Comparison of ENCODE assay signal across 8 mouse cellular contexts in the genomic region with DNA sequence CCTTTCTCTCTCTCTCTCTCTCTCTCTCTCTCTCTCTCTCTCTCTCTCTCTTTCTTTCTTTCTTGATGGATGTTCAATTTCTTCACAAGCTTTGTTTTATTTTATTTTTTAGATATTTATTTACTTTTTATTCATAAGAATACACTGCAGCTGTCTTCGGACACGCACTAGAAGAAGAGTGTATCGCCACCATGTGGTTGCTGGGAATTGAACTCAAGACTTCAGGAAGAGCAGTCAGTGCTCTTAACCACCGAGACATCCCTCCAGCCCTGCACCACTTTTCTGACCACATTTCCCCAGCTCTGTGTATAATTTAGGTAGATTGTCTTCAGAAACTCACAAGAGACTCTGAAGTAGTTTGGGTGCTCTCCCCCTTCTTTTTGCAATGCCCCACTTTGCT. TPM values are rescaled to one million over a fixed set of nuclear protein-coding genes. Genes with fewer than 3 reads are reported as not detected.
DNase-seq lines count a peak whose midpoint lies in the region; ATAC-seq and TF ChIP-seq lines count a peak whose summit lies in the region.

No protein-coding gene starts in this region.

- no peak overlapping the region for H3K4me3 ChIP-seq in kidney, postnatal 0 days (replicated peaks; ENCODE audit: low read depth, low read length)
- H3K4me3 ChIP-seq in kidney, embryonic 15.5 days (replicated peaks): no peak overlapping the region
- no peak overlapping the region for H3K4me3 ChIP-seq in MEL (ENCODE audit: control insufficient read depth in 1 of 2, insufficient read depth in 1 of 2, low read depth in 2 of 2, low read length in 2 of 2)
- H3K4me3 ChIP-seq in liver, embryonic 14.5 days (ENCODE audit: insufficient read depth in 1 of 2, low read depth in 2 of 2, low read length in 2 of 2): no peak overlapping the region

- H3K9ac ChIP-seq in kidney, postnatal 0 days (ENCODE audit: low read depth, low read length): no peak overlapping the region
- no peak overlapping the region for H3K9ac ChIP-seq in kidney, embryonic 15.5 days
- H3K9ac ChIP-seq in MEL (ENCODE audit: control insufficient read depth, low read depth, low read length, poor library complexity, severe bottlenecking): no peak overlapping the region
- H3K9ac ChIP-seq in liver, embryonic 14.5 days (replicated peaks): no peak overlapping the region

- TF ChIP-seq EP300 in MEL (IDR thresholded peaks at IDR 0.05; ENCODE audit: low read depth in 1 of 2, low read length in 2 of 2): no peak
- no peak for TF ChIP-seq EP300 in liver, embryonic 14.5 days (IDR thresholded peaks at IDR 0.05; ENCODE audit: low read depth)

- ATAC-seq in kidney, postnatal 0 days (replicated peaks; ENCODE audit: low FRiP score, low read depth): no peak
- ATAC-seq in kidney, embryonic 15.5 days (replicated peaks; ENCODE audit: low FRiP score): no peak
- no peak for ATAC-seq in liver, embryonic 14.5 days (ENCODE audit: insufficient read depth)

- peak; percentile 55; the same call in 1 of the 2 replicates for TF ChIP-seq CTCF in kidney, postnatal 0 days (IDR thresholded peaks at IDR 0.05; ENCODE audit: low read depth)
- peak; percentile 7 to 54 (median 39); a peak in 4 of 6 replicates for TF ChIP-seq CTCF in MEL (IDR thresholded peaks at IDR 0.05 in 2 of 3, conservative IDR thresholded peaks at IDR 0.05 in 1 of 3; ENCODE audit: control insufficient read depth in 1 of 3, insufficient read depth in 1 of 3, low read depth in 2 of 3, low read length in 3 of 3, poor library complexity in 1 of 3, severe bottlenecking in 1 of 3)
- peak; percentile 29 for TF ChIP-seq CTCF in liver, embryonic 14.5 days (IDR thresholded peaks at IDR 0.05; ENCODE audit: low read depth)

- 55% methylated on average over 4 of the region's 4 CpGs for WGBS in kidney, postnatal 0 days
- WGBS in kidney, embryonic 15.5 days: 67% methylated on average over 4 of the region's 4 CpGs
- WGBS in liver, embryonic 14.5 days (ENCODE audit: insufficient replicate concordance): 30% methylated on average over 4 of the region's 4 CpGs

- no peaks in the 10 kb centered on the region for H3K27me3 ChIP-seq in kidney, postnatal 0 days (ENCODE audit: insufficient read depth, low read length)
- no peaks in the 10 kb centered on the region for H3K27me3 ChIP-seq in kidney, embryonic 15.5 days
- no peaks in the 10 kb centered on the region for H3K27me3 ChIP-seq in MEL (ENCODE audit: control insufficient read depth in 1 of 2, insufficient read depth in 2 of 2, low read length in 2 of 2)
- no peaks in the 10 kb centered on the region for H3K27me3 ChIP-seq in liver, embryonic 14.5 days (ENCODE audit: control insufficient read depth, insufficient read depth, low read length)

- H3K27ac ChIP-seq in kidney, postnatal 0 days: no peak overlapping the region
- H3K27ac ChIP-seq in kidney, embryonic 15.5 days: no peak overlapping the region
- no peak overlapping the region for H3K27ac ChIP-seq in MEL (ENCODE audit: control insufficient read depth, low read depth, low read length)
- peak overlapping the region; percentile 41; the same call in 1 of the 2 replicates for H3K27ac ChIP-seq in liver, embryonic 14.5 days

- H3K4me1 ChIP-seq in kidney, postnatal 0 days (replicated peaks; ENCODE audit: insufficient read depth, low read length): no peaks in the 10 kb centered on the region
- H3K4me1 ChIP-seq in kidney, embryonic 15.5 days: peaks cover 3% of the 10 kb centered on the region; the same call in 1 of the 2 replicates
- H3K4me1 ChIP-seq in MEL (ENCODE audit: control insufficient read depth in 1 of 2, insufficient read depth in 2 of 2, low read length in 2 of 2): peaks cover 0 to 10% of the 10 kb centered on the region in 2 experiments; a peak in 2 of 4 replicates
- H3K4me1 ChIP-seq in liver, embryonic 14.5 days (replicated peaks; ENCODE audit: control insufficient read depth in 2 of 2, insufficient read depth in 2 of 2, low read length in 1 of 2): peaks cover 0 to 13% of the 10 kb centered on the region in 2 experiments; a peak in 2 of 4 replicates

- DNase-seq in cerebellum, postnatal 10 days: peak; percentile 29 to 48
- DNase-seq in cerebellum, adult 9-10 months: no peak
- no peak for DNase-seq in kidney, postnatal 0 days (ENCODE audit: low spot score)
- peak; percentile 30 for DNase-seq in MEL (ENCODE audit: low read depth, low spot score)
- DNase-seq in liver, embryonic 14.5 days (ENCODE audit: low read depth in 3 of 3, low spot score in 3 of 3): no peak
- DNase-seq in spleen, adult 18-20 months: no peak
- DNase-seq in spleen, postnatal 4 days (ENCODE audit: low spot score in 2 of 2): no peak

- peak; percentile 54 for TF ChIP-seq RAD21 in MEL (IDR thresholded peaks at IDR 0.05; ENCODE audit: low read depth, low read length)

- H3K36me3 ChIP-seq in kidney, postnatal 0 days (ENCODE audit: insufficient read depth, low read length): no peaks in the 10 kb centered on the region
- no peaks in the 10 kb centered on the region for H3K36me3 ChIP-seq in kidney, embryonic 15.5 days
- peaks cover 0 to 6% of the 10 kb centered on the region in 2 experiments; a peak in 2 of 4 replicates for H3K36me3 ChIP-seq in MEL (ENCODE audit: control insufficient read depth in 1 of 2, insufficient read depth in 2 of 2, low read length in 2 of 2)
- no peaks in the 10 kb centered on the region for H3K36me3 ChIP-seq in liver, embryonic 14.5 days (replicated peaks; ENCODE audit: control insufficient read depth, insufficient read depth, low read depth)

- TF ChIP-seq POLR2A in MEL (IDR thresholded peaks at IDR 0.05; ENCODE audit: control insufficient read depth in 1 of 2, insufficient read depth in 1 of 2, low read depth in 1 of 2, low read length in 2 of 2, poor library complexity in 1 of 2): no peak

- H3K9me3 ChIP-seq in kidney, postnatal 0 days (replicated peaks; ENCODE audit: low read length): no peaks in the 10 kb centered on the region
- no peaks in the 10 kb centered on the region for H3K9me3 ChIP-seq in kidney, embryonic 15.5 days (replicated peaks)
- no peaks in the 10 kb centered on the region for H3K9me3 ChIP-seq in MEL (replicated peaks; ENCODE audit: insufficient read depth, low read length)
- no peaks in the 10 kb centered on the region for H3K9me3 ChIP-seq in liver, embryonic 14.5 days (ENCODE audit: control insufficient read depth, low read length)

- no peak overlapping the region for H3K4me2 ChIP-seq in kidney, postnatal 0 days (ENCODE audit: low read length)
- H3K4me2 ChIP-seq in kidney, embryonic 15.5 days: no peak overlapping the region
- H3K4me2 ChIP-seq in liver, embryonic 14.5 days (ENCODE audit: low read depth): no peak overlapping the region

- H3K79me2 ChIP-seq in MEL (ENCODE audit: control insufficient read depth, insufficient read depth, low read length, poor library complexity): no peaks in the 10 kb centered on the region

TF ChIP-seq in MEL, 35 proteins besides CTCF, POLR2A, EP300 and RAD21:
- TF ChIP-seq SIN3A (IDR thresholded peaks at IDR 0.05; ENCODE audit: low read length): no peak
- no peak for TF ChIP-seq ETS1 (IDR thresholded peaks at IDR 0.05; ENCODE audit: low read depth, low read length)
- TF ChIP-seq GATA1 (IDR thresholded peaks at IDR 0.05; ENCODE audit: low read depth, low read length): no peak
- TF ChIP-seq TBP (IDR thresholded peaks at IDR 0.05; ENCODE audit: low read depth, low read length): no peak
- TF ChIP-seq E2F4 (IDR thresholded peaks at IDR 0.05; ENCODE audit: borderline replicate concordance, low read depth, low read length): no peak
- no peak for TF ChIP-seq GABPA (IDR thresholded peaks at IDR 0.05; ENCODE audit: low read depth, low read length)
- TF ChIP-seq UBTF (IDR thresholded peaks at IDR 0.05; ENCODE audit: borderline replicate concordance, insufficient read depth, low read depth, low read length): no peak
- TF ChIP-seq MAZ (IDR thresholded peaks at IDR 0.05; ENCODE audit: low read depth, low read length): no peak
- TF ChIP-seq KAT2A (conservative IDR thresholded peaks at IDR 0.05; ENCODE audit: low read depth, low read length): no peak
- TF ChIP-seq ZC3H11A (IDR thresholded peaks at IDR 0.05; ENCODE audit: low read depth, low read length): peak; percentile 42
- TF ChIP-seq NRF1 (IDR thresholded peaks at IDR 0.05; ENCODE audit: insufficient read depth, low read depth, low read length, poor library complexity, severe bottlenecking): no peak
- TF ChIP-seq SMC3 (IDR thresholded peaks at IDR 0.05; ENCODE audit: low read depth, low read length): peak; percentile 54
- no peak for TF ChIP-seq CHD1 (IDR thresholded peaks at IDR 0.05; ENCODE audit: low read depth, low read length)
- TF ChIP-seq ZNF384 (IDR thresholded peaks at IDR 0.05; ENCODE audit: low read depth, low read length): no peak
- no peak for TF ChIP-seq USF2 (IDR thresholded peaks at IDR 0.05; ENCODE audit: borderline replicate concordance in 1 of 2, insufficient read depth in 1 of 2, low read depth in 1 of 2, low read length in 2 of 2)

RNA-seq across cellular contexts. Expression of a gene that starts 36.4 kb away (rescaled TPM):
- 1,132 and 1,149 TPM in 2 replicates for polyA plus RNA-seq in kidney, postnatal 0 days (2015; fragmentation: Nextera tagmentation; extraction: Ambion mirVana)
- polyA plus RNA-seq in kidney, embryonic 15.5 days (2015; fragmentation: Nextera tagmentation; extraction: Ambion mirVana): 550 and 571 TPM in 2 replicates
- total RNA-seq in MEL (2012; rRNA removed): 93.7 and 114 TPM in 2 replicates
- polyA plus RNA-seq in MEL (2012; ENCODE audit: insufficient read depth in 1 of 2, insufficient read length in 2 of 2, low read depth in 1 of 2, low replicate concordance in 2 of 2, missing spikeins in 1 of 2): 100 to 1,000 TPM in 1 of 2 experiments, not detected in 1; 212 TPM
- polyA plus RNA-seq in liver, embryonic 14.5 days (2012; rRNA removed): 37.0 and 89.6 TPM in 2 replicates
- polyA plus RNA-seq in liver, embryonic 14.5 days (2014; fragmentation: Nextera tagmentation; extraction: Ambion mirVana): 233 and 243 TPM in 2 replicates

RNA-seq across cellular contexts. Expression of a gene that starts 37.2 kb away (rescaled TPM):
- polyA plus RNA-seq in kidney, postnatal 0 days (2015; fragmentation: Nextera tagmentation; extraction: Ambion mirVana): 2.7 and 3.6 TPM in 2 replicates
- polyA plus RNA-seq in kidney, embryonic 15.5 days (2015; fragmentation: Nextera tagmentation; extraction: Ambion mirVana): 6.0 and 7.6 TPM in 2 replicates
- total RNA-seq in MEL (2012; rRNA removed): 7.7 and 12.1 TPM in 2 replicates
- 10 to 100 TPM; 24.9 to 74.8 TPM for polyA plus RNA-seq in MEL (2012; ENCODE audit: insufficient read depth in 1 of 2, insufficient read length in 2 of 2, low read depth in 1 of 2, low replicate concordance in 2 of 2, missing spikeins in 1 of 2)
- polyA plus RNA-seq in liver, embryonic 14.5 days (2012; rRNA removed): 29.0 and 36.1 TPM in 2 replicates
- 29.3 and 32.5 TPM in 2 replicates for polyA plus RNA-seq in liver, embryonic 14.5 days (2014; fragmentation: Nextera tagmentation; extraction: Ambion mirVana)

Comparison
In these comparisons a context has a peak if more than half of its experiments do, and no peak if none do; other contexts are left out.
1. DNase-seq: peak in cerebellum, postnatal 10 days (2 of 2) and MEL (single experiment); none in cerebellum, adult 9-10 months (single experiment), kidney, postnatal 0 days (single experiment), liver, embryonic 14.5 days (0 of 3), spleen, adult 18-20 months (0 of 2) and spleen, postnatal 4 days (0 of 2).
2. Peak in every context shown above with its lines, with median percentiles within 50 percentile points of each other: CTCF ChIP-seq.